32 mouse cellular contexts compared by ENCODE assay signal in genomic region chrX:22554340-22554739, GRCm38 (mm10).
"Had no signal": no experiment of that assay in that cellular context is flagged by ENCODE, and none has a peak within 500 bp of the region (broad histone marks: within the 10 kb centered on the region; RNA-seq: fewer than 3 reads in every experiment).

No protein-coding gene starts in this region.

- H3K4me2 ChIP-seq: limb, embryonic 12.5 days; limb, embryonic 13.5 days; limb, embryonic 15.5 days; liver, embryonic 11.5 days; liver, embryonic 12.5 days; liver, embryonic 13.5 days; liver, embryonic 15.5 days; lung, embryonic 14.5 days; lung, embryonic 15.5 days; midbrain, embryonic 11.5 days; midbrain, embryonic 12.5 days; midbrain, embryonic 13.5 days; midbrain, embryonic 15.5 days; neural tube, embryonic 12.5 days had no signal

- ATAC-seq: liver, embryonic 12.5 days; liver, postnatal 0 days; lung, postnatal 0 days; midbrain, embryonic 13.5 days; midbrain, embryonic 15.5 days; midbrain, embryonic 16.5 days had no signal

- H3K27me3 ChIP-seq: limb, embryonic 12.5 days; limb, embryonic 13.5 days; limb, embryonic 15.5 days; liver, embryonic 12.5 days; liver, embryonic 13.5 days; liver, embryonic 15.5 days; lung, embryonic 15.5 days; megakaryocyte, embryonic 14.5 days; midbrain, embryonic 12.5 days; midbrain, embryonic 13.5 days; midbrain, embryonic 15.5 days; neural tube, embryonic 12.5 days had no signal

- H3K9me3 ChIP-seq: limb, embryonic 10.5 days; limb, embryonic 12.5 days; limb, embryonic 13.5 days; limb, embryonic 15.5 days; liver, embryonic 12.5 days; liver, embryonic 13.5 days; liver, embryonic 15.5 days; lung, embryonic 15.5 days; megakaryocyte, embryonic 14.5 days; midbrain, embryonic 10.5 days; midbrain, embryonic 12.5 days; midbrain, embryonic 13.5 days; midbrain, embryonic 15.5 days; neural tube, embryonic 12.5 days had no signal

- DNase-seq: left cerebral cortex, postnatal 4 days; liver; liver, embryonic 13.5 days; liver, postnatal 0 days; lung, adult 18-20 months; lung, adult 2 months; lung, embryonic 14.5 days; lung, postnatal 10 days; lung, postnatal 14 days; lung, postnatal 36 days; lung, postnatal 4 days; midbrain, embryonic 14.5 days had no signal

- H3K27ac ChIP-seq: limb, embryonic 10.5 days; limb, embryonic 12.5 days; limb, embryonic 13.5 days; limb, embryonic 15.5 days; liver, embryonic 12.5 days; liver, embryonic 13.5 days; liver, embryonic 14.5 days; liver, embryonic 15.5 days; lung, embryonic 15.5 days; macrophage; midbrain, embryonic 10.5 days; midbrain, embryonic 12.5 days; midbrain, embryonic 13.5 days; midbrain, embryonic 15.5 days; neural tube, embryonic 12.5 days had no signal

- H3K36me3 ChIP-seq: limb, embryonic 10.5 days; limb, embryonic 12.5 days; limb, embryonic 13.5 days; limb, embryonic 15.5 days; liver, embryonic 12.5 days; liver, embryonic 13.5 days; liver, embryonic 15.5 days; lung, embryonic 15.5 days; midbrain, embryonic 10.5 days; midbrain, embryonic 12.5 days; midbrain, embryonic 13.5 days; midbrain, embryonic 15.5 days; neural tube, embryonic 12.5 days had no signal

- H3K9ac ChIP-seq: limb, embryonic 12.5 days; limb, embryonic 13.5 days; limb, embryonic 15.5 days; liver, embryonic 12.5 days; liver, embryonic 13.5 days; liver, embryonic 14.5 days; liver, embryonic 15.5 days; liver, postnatal 0 days; lung, embryonic 14.5 days; lung, embryonic 15.5 days; midbrain, embryonic 12.5 days; midbrain, embryonic 13.5 days; midbrain, embryonic 15.5 days; neural tube, embryonic 12.5 days had no signal

- H3K4me3 ChIP-seq: limb, embryonic 10.5 days; limb, embryonic 12.5 days; limb, embryonic 13.5 days; limb, embryonic 15.5 days; liver, embryonic 12.5 days; liver, embryonic 13.5 days; liver, embryonic 15.5 days; lung, embryonic 15.5 days; megakaryocyte, embryonic 14.5 days; midbrain, embryonic 10.5 days; midbrain, embryonic 12.5 days; midbrain, embryonic 13.5 days; midbrain, embryonic 15.5 days; myocyte; neural tube, embryonic 12.5 days had no signal

- H3K4me1 ChIP-seq: limb, embryonic 10.5 days; limb, embryonic 12.5 days; limb, embryonic 13.5 days; limb, embryonic 15.5 days; liver, embryonic 12.5 days; liver, embryonic 13.5 days; liver, embryonic 15.5 days; lung, embryonic 15.5 days; megakaryocyte, embryonic 14.5 days; midbrain, embryonic 10.5 days; midbrain, embryonic 12.5 days; midbrain, embryonic 13.5 days; midbrain, embryonic 15.5 days; neural tube, embryonic 12.5 days had no signal
